Mouse (Mus musculus): Measurements from ENCODE around the gene Nup50.

The Nup50 gene

DNA sequence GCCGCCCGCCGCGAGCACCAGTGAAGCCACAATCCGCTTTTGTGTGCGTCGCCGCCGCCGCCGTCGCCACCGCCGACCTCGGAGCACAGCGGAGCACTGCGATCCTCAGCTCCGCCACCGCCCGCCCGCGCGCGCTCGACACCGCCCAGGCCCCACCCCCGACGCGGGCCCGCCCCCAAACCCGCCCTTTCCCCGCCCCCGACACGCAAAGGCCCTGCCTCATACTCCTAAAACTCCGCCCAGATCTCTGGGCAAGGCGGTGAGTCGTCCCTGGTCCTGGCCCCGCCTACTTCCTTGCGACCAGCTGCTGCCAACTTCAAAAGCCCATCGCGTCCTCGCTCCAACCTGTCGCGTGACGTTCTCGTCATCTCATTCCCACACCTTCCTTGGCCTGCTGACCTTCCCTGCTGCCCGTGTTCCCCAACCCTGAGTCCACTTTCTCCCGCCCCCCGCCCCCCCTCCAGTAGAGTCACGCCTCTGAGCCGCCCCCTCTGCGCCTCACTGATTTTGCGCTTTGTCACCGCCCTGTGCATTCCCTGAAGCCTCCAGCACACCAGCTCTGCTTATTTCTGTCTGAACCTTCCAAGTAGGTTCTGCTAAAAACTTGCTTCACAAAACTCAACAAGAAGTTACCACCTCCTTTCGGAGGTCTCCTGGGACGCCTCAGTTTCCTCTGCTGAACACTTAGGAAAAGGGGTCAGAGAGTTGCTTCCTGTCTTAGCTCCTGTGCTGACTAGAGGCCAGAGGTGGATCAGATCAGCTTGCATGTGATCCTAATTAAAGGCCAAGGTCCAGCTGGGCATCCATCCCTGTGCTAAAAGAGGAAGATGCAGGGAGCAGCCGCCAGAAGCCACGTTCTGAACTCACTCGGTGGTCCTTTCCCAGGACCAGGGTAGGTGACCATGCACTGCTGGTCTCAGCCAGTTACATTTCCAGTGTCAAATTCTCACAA lies 64.9 kb downstream of the Nup50 start, which contains the start of gene 5031439G07Rik:
TSS of gene 5031439G07Rik (minus strand) at position 678 of the 952 bp plus-strand sequence.
- CTCF ChIA-PET: interaction anchor here (0.7 kb wide), 1 partner anchor 49 kb away, joined by 3 read pairs; no protein-coding TSS in a partner anchor

DNA sequence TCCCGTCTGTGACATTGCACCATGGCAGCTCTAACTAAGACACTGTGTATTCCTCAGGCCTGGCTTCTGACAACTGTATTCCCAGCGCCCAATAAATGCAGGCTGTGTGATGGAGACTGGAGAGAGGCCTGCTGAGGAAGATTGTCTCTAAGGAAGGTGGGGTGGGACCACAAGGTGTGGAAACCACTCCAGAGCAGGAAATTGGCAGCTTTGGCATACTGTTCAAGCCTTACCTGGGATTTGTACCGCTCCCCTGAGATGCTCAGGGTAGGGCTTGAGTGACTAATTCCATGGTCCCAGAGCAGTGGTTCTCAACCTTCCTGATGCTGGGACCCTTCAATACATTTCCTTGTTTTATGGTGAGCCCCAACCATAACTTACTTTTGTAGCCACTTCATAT lies 65.9 kb downstream of the Nup50 start:
- CTCF ChIA-PET: no interaction called here

DNA sequence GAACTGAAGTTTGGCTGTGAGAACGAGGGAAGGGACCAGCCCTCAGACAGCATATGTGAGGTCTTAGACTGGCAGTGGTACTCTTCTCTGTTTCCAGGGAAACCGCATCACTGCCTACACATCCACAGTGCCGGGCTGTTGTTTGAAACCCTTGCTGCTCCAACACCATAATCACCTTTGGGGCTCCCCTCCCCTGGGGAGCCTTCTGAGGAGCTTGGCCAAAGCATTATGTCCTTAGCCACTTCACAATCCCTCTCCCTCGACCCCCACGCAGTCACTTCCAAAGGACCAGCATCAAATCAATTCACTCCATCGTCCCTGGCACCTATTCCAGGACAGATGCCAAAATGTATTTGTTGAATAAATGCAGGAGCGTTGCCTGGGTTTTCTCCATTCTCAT lies 66.6 kb downstream of the Nup50 start:
- CTCF ChIA-PET: interaction anchor here (0.7 kb wide), 1 partner anchor 9 kb away, joined by 5 read pairs; no protein-coding TSS in a partner anchor

Measured in spleen, embryonic (tissue).